ENCODE assay signal across 8 mouse cellular contexts in the genomic region with DNA sequence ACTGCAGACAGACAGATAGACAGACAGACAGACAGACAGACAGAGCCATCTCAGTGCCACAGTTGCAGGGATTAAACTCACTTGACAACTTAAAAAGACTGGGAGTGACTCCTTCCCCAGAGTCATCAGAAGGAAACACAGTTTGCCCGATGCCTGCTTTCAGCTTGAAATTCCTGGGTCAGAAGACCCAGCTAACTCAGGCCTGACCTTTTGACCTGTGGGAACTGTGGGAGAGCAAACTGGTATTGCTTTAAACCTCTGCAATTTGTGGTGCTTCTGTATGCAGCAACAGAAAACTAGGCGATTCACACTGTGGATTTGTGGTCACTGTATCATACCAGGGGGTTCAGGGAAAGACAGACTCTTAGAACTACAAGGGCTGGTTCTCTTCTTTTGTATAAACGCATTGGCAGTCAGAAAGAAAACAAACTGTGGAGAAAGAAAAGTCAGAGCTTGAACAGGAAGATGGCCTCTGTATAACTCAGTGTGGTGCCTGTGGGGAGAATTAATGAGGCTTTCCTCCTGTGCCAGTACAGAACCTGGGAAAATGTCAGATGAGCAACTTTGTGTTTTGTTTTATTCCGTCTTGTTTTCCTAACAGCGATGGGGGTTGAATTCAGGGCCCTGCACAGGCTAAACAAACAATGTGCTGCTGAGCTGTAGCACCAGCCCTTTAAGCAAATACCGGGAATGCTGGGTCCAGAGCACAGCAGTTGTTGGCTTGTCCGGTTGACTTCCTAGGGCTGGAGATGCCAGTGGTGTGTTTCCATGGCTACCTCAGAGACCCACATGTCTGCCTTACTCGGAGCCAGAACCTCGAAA. TPM values are rescaled to one million over a fixed set of nuclear protein-coding genes. Genes with fewer than 3 reads are reported as not detected.
DNase-seq lines count a peak whose midpoint lies in the region.

No protein-coding gene starts in this region.

- DNase-seq in heart, adult 11 months, result peak; percentile 87
- no peak for DNase-seq in heart, adult 9 months (ENCODE audit: low spot score in 2 of 2)
- DNase-seq in R1 (ENCODE audit: low read depth, low spot score), result peak; percentile 67
- DNase-seq in fibroblast of lung, adult 2 months (ENCODE audit: low read depth), result peak; percentile 79
- DNase-seq in mesoderm, embryonic 11.5 days (ENCODE audit: low read depth, low spot score), result peak; percentile 79
- no peak for DNase-seq in spleen, adult 18-20 months
- DNase-seq in gastrocnemius, adult 18-20 months (ENCODE audit: low spot score), result no peak
- no peak for DNase-seq in ovary, postnatal 10 days (ENCODE audit: low spot score)

RNA-seq across cellular contexts. Expression of a gene that starts 24.0 kb away (rescaled TPM):
- total RNA-seq in gastrocnemius, adult 18-20 months (2021), result not detected

RNA-seq across cellular contexts. Expression of a gene that starts 37.5 kb away (rescaled TPM):
- not detected for total RNA-seq in gastrocnemius, adult 18-20 months (2021)

Comparison
In these comparisons a context has a peak if more than half of its experiments do, and no peak if none do; other contexts are left out.
1. DNase-seq: peak in heart, adult 11 months (single experiment), R1 (single experiment), fibroblast of lung, adult 2 months (single experiment) and mesoderm, embryonic 11.5 days (single experiment); none in heart, adult 9 months (0 of 2), spleen, adult 18-20 months (0 of 2), gastrocnemius, adult 18-20 months (single experiment) and ovary, postnatal 10 days (single experiment).